Mouse (Mus musculus) neural tube, embryonic 13.5 days (tissue): Measurements from ENCODE around the gene Exoc6b. TPM values are rescaled to one million over a fixed set of nuclear protein-coding genes. Genes with fewer than 3 reads are reported as not detected.

Source experiments
- ATAC-seq: fragments of 200-750 bp; cut with Nextera tagmentation; 2 replicates; pipeline ENCODE4 v1.8.0; 2017; ENCODE audit warnings: low read depth, mild to moderate bottlenecking, moderate TSS enrichment, moderate library complexity
- H3K27ac ChIP-seq: fragments of 300-500 bp; sonication (generic); replicated peaks from 2 replicates; pipeline ENCODE4 v1.5.1; 2015; ENCODE audit warnings: moderate library complexity, mild to moderate bottlenecking, inconsistent platforms
- H3K27me3 ChIP-seq: fragments of 300-500 bp; sonication (generic); 2 replicates; pipeline ENCODE4 v1.6.1; 2015; ENCODE audit warnings: mild to moderate bottlenecking, inconsistent platforms
- H3K36me3 ChIP-seq: fragments of 300-500 bp; sonication (generic); 2 replicates; pipeline ENCODE4 v1.6.1; 2015; ENCODE audit warnings: mild to moderate bottlenecking, inconsistent platforms
- H3K4me1 ChIP-seq: fragments of 300-500 bp; sonication (generic); replicated peaks from 2 replicates; pipeline ENCODE4 v1.6.1; 2015; ENCODE audit warnings: inconsistent platforms
- H3K4me2 ChIP-seq: fragments of 300-500 bp; sonication (generic); 2 replicates; pipeline ENCODE4 v1.6.1; 2015; ENCODE audit warnings: inconsistent platforms, mild to moderate bottlenecking, moderate library complexity
- H3K4me3 ChIP-seq: fragments of 300-500 bp; sonication (generic); 2 replicates; pipeline ENCODE4 v1.5.1; 2015; ENCODE audit warnings: mild to moderate bottlenecking, inconsistent platforms
- H3K9ac ChIP-seq: fragments of 300-500 bp; sonication (generic); 2 replicates; pipeline ENCODE4 v1.6.1; 2015; ENCODE audit warnings: moderate library complexity, mild to moderate bottlenecking, inconsistent platforms
- H3K9me3 ChIP-seq: fragments of 300-500 bp; sonication (generic); 2 replicates; pipeline ENCODE4 v1.6.1; 2016; ENCODE audit warnings: inconsistent platforms
- WGBS: fragments of 180-500 bp; shearing (Covaris S2); methylation state at CpG from one replicate; pipeline ENCODE4 v1.1.7; 2015; 5-methylcytosine and 5-hydroxymethylcytosine counted together
- polyA plus RNA-seq: library from polyadenylated mRNA; unstranded; fragments of >200 nt; fragmentation: Nextera tagmentation; extraction: Ambion mirVana; gene quantifications from 2 replicates; pipeline ENCODE4 v1.2.1, GENCODE M21; 2015

Gene Exoc6b
- polyA plus RNA-seq, 1 experiment from 2014 or later = 41.4 TPM

GRCm38 (mm10) chr6:85051109-85051508 lies 18.2 kb downstream of the Exoc6b start:
- WGBS = 89% methylated on average over 4 of the region's 4 CpGs
- ATAC-seq = no peak
- Histone ChIP-seq H3K9me3 (no peaks in the 10 kb centered on the region), H3K4me2 (no peak overlapping the region), H3K27ac (no peak overlapping the region), H3K27me3 (no peaks in the 10 kb centered on the region), H3K4me3 (no peak overlapping the region), H3K9ac (no peak overlapping the region), H3K36me3 (no peaks in the 10 kb centered on the region), H3K4me1 (no peaks in the 10 kb centered on the region)

- H3K27ac ChIP-seq = no peak overlapping the region
- 88% methylated on average over 3 of the region's 3 CpGs for WGBS
- ATAC-seq = no peak
- H3K9me3 ChIP-seq = no peaks in the 10 kb centered on the region
- H3K4me1 ChIP-seq = peaks cover 7% of the 10 kb centered on the region
- no peak overlapping the region for H3K4me2 ChIP-seq
- no peak overlapping the region for H3K9ac ChIP-seq
- no peaks in the 10 kb centered on the region for H3K27me3 ChIP-seq
- no peaks in the 10 kb centered on the region for H3K36me3 ChIP-seq
- H3K4me3 ChIP-seq = no peak overlapping the region
These were observed 22.8 kb downstream of the Exoc6b start for GRCm38 (mm10) chr6:85046531-85046930.

GRCm38 (mm10) chr6:85044621-85045152 lies 24.6 kb downstream of the Exoc6b start:
- no peak for ATAC-seq
- Histone ChIP-seq H3K27me3 (no peaks in the 10 kb centered on the region), H3K4me3 (no peak overlapping the region), H3K27ac (no peak overlapping the region), H3K36me3 (no peaks in the 10 kb centered on the region), H3K4me1 (peaks cover 7% of the 10 kb centered on the region), H3K9ac (no peak overlapping the region), H3K9me3 (no peaks in the 10 kb centered on the region), H3K4me2 (no peak overlapping the region)
- WGBS = 27% methylated on average over 4 of the region's 4 CpGs

GRCm38 (mm10) chr6:85037677-85038076 lies 31.6 kb downstream of the Exoc6b start:
- no peaks in the 10 kb centered on the region for H3K9me3 ChIP-seq
- H3K27me3 ChIP-seq = no peaks in the 10 kb centered on the region
- no peaks in the 10 kb centered on the region for H3K4me1 ChIP-seq
- no peak overlapping the region for H3K4me2 ChIP-seq
- WGBS = 8% methylated on average over 6 of the region's 6 CpGs
- H3K36me3 ChIP-seq = no peaks in the 10 kb centered on the region
- H3K9ac ChIP-seq = no peak overlapping the region
- no peak for ATAC-seq
- no peak overlapping the region for H3K4me3 ChIP-seq
- no peak overlapping the region for H3K27ac ChIP-seq

- no peak for ATAC-seq
- H3K4me1 ChIP-seq = 0 out of 2 replicates have a peak, but pooled peaks cover 2% of the 10 kb centered on the region
- H3K9me3 ChIP-seq = no peaks in the 10 kb centered on the region
- no peak overlapping the region for H3K27ac ChIP-seq
- no peak overlapping the region for H3K4me2 ChIP-seq
- H3K9ac ChIP-seq = no peak overlapping the region
- H3K27me3 ChIP-seq = no peaks in the 10 kb centered on the region
- no peak overlapping the region for H3K4me3 ChIP-seq
- no peaks in the 10 kb centered on the region for H3K36me3 ChIP-seq
- 0% methylated on average over 1 of the region's 1 CpGs for WGBS
These were observed 39.6 kb downstream of the Exoc6b start for GRCm38 (mm10) chr6:85029671-85030070.

- no peaks in the 10 kb centered on the region for H3K9me3 ChIP-seq
- no peak for ATAC-seq
- H3K36me3 ChIP-seq = no peaks in the 10 kb centered on the region
- H3K4me1 ChIP-seq = peaks cover 7% of the 10 kb centered on the region
- no peak overlapping the region for H3K4me2 ChIP-seq
- no peak overlapping the region for H3K9ac ChIP-seq
- H3K27me3 ChIP-seq = no peaks in the 10 kb centered on the region
- H3K27ac ChIP-seq = no peak overlapping the region
- H3K4me3 ChIP-seq = no peak overlapping the region
These were observed 44.9 kb downstream of the Exoc6b start for GRCm38 (mm10) chr6:85024403-85024802.

GRCm38 (mm10) chr6:85017011-85017410 lies 52.3 kb downstream of the Exoc6b start:
- Histone ChIP-seq H3K36me3 (no peaks in the 10 kb centered on the region), H3K27me3 (no peaks in the 10 kb centered on the region), H3K4me3 (no peak overlapping the region), H3K27ac (no peak overlapping the region), H3K4me2 (no peak overlapping the region), H3K9ac (no peak overlapping the region), H3K4me1 (no peaks in the 10 kb centered on the region), H3K9me3 (no peaks in the 10 kb centered on the region)
- ATAC-seq = no peak
- WGBS = 59% methylated on average over 2 of the region's 2 CpGs

GRCm38 (mm10) chr6:85013906-85014305 lies 55.4 kb downstream of the Exoc6b start:
- Histone ChIP-seq H3K9me3 (no peaks in the 10 kb centered on the region), H3K4me3 (no peak overlapping the region), H3K4me1 (no peaks in the 10 kb centered on the region), H3K27me3 (no peaks in the 10 kb centered on the region), H3K9ac (no peak overlapping the region), H3K4me2 (no peak overlapping the region), H3K27ac (no peak overlapping the region), H3K36me3 (peaks cover 3% of the 10 kb centered on the region; the same call in 1 of the 2 replicates)
- 92% methylated on average over 2 of the region's 2 CpGs for WGBS
- ATAC-seq = no peak

GRCm38 (mm10) chr6:85010397-85010796 lies 58.9 kb downstream of the Exoc6b start:
- H3K27ac ChIP-seq = no peak overlapping the region
- H3K9me3 ChIP-seq = no peaks in the 10 kb centered on the region
- no peaks in the 10 kb centered on the region for H3K4me1 ChIP-seq
- H3K9ac ChIP-seq = no peak overlapping the region
- 87% methylated on average over 2 of the region's 2 CpGs for WGBS
- no peak overlapping the region for H3K4me3 ChIP-seq
- H3K27me3 ChIP-seq = no peaks in the 10 kb centered on the region
- no peak for ATAC-seq
- H3K36me3 ChIP-seq = peaks cover 3% of the 10 kb centered on the region; the same call in 1 of the 2 replicates
- H3K4me2 ChIP-seq = no peak overlapping the region

- Histone ChIP-seq H3K9me3 (no peaks in the 10 kb centered on the region), H3K36me3 (peaks cover 11% of the 10 kb centered on the region; the same call in 1 of the 2 replicates), H3K4me1 (no peaks in the 10 kb centered on the region), H3K9ac (no peak overlapping the region), H3K27ac (no peak overlapping the region), H3K4me2 (no peak overlapping the region), H3K27me3 (no peaks in the 10 kb centered on the region), H3K4me3 (no peak overlapping the region)
- no peak for ATAC-seq
These were observed 73.9 kb downstream of the Exoc6b start for GRCm38 (mm10) chr6:84995418-84995817.

GRCm38 (mm10) chr6:84976563-84976971 lies 92.7 kb downstream of the Exoc6b start:
- 24% methylated on average over 3 of the region's 3 CpGs for WGBS

GRCm38 (mm10) chr6:84968531-84968930 lies 100.8 kb downstream of the Exoc6b start:
- no peak overlapping the region for H3K4me2 ChIP-seq

More at GRCm38 (mm10) chr6:84976563-84976971, 92.7 kb downstream of the Exoc6b start:
- Histone ChIP-seq H3K27me3 (no peaks in the 10 kb centered on the region), H3K36me3 (0 out of 2 replicates have a peak, but pooled peaks cover 4% of the 10 kb centered on the region), H3K27ac (no peak overlapping the region), H3K4me2 (no peak overlapping the region), H3K4me1 (peaks cover 4% of the 10 kb centered on the region; the same call in 1 of the 2 replicates), H3K9ac (no peak overlapping the region), H3K9me3 (no peaks in the 10 kb centered on the region), H3K4me3 (no peak overlapping the region)
- ATAC-seq = no peak

GRCm38 (mm10) chr6:84964729-84965415 lies 104.4 kb downstream of the Exoc6b start:
- 83% methylated on average over 5 of the region's 5 CpGs for WGBS
- no peak for ATAC-seq

More at GRCm38 (mm10) chr6:84968531-84968930, 100.8 kb downstream of the Exoc6b start:
- Histone ChIP-seq H3K9me3 (no peaks in the 10 kb centered on the region), H3K27me3 (no peaks in the 10 kb centered on the region), H3K4me1 (no peaks in the 10 kb centered on the region), H3K27ac (no peak overlapping the region), H3K4me3 (no peak overlapping the region), H3K9ac (no peak overlapping the region), H3K36me3 (no peaks in the 10 kb centered on the region)
- no peak for ATAC-seq
- 84% methylated on average over 1 of the region's 1 CpGs for WGBS

More at GRCm38 (mm10) chr6:84964729-84965415, 104.4 kb downstream of the Exoc6b start:
- Histone ChIP-seq H3K9me3 (no peaks in the 10 kb centered on the region), H3K9ac (no peak overlapping the region), H3K36me3 (no peaks in the 10 kb centered on the region), H3K4me1 (peaks cover 9% of the 10 kb centered on the region; the same call in 1 of the 2 replicates), H3K27ac (no peak overlapping the region), H3K27me3 (no peaks in the 10 kb centered on the region), H3K4me2 (no peak overlapping the region), H3K4me3 (no peak overlapping the region)
